Mouse (Mus musculus) G1E (cell line): ENCODE measurements at regions not wholly inside any gene's neighbourhood (a gene's known extent, or its start where the extent isn't known, plus 50 kb on each side); places are given as distances from the start of the nearest gene placed in this dataset.
A peak's percentile ranks its signal among the peaks of the same experiment; 100 is the strongest.

Experiments used
- ATAC-seq: 2 replicates; pipeline ENCODE4 v1.8.0; 2016; ENCODE audit warnings: mild to moderate bottlenecking; ENCODE audit not compliant: insufficient number of reproducible peaks, poor library complexity, low FRiP score, severe bottlenecking; ENCODE audit errors: extremely low read depth
- DNase-seq: peaks from one replicate; pipeline ENCODE4 v3.0.0; 2012; ENCODE audit warnings: low spot score
- H3K27me3 ChIP-seq: 2 replicates; pipeline ENCODE4 v1.6.1; 2012; ENCODE audit warnings: mild to moderate bottlenecking, low read length, inconsistent platforms; ENCODE audit not compliant: insufficient read depth
- H3K36me3 ChIP-seq: replicated peaks from 2 replicates; pipeline ENCODE3; 2012; ENCODE audit warnings: mild to moderate bottlenecking, inconsistent platforms
- H3K4me1 ChIP-seq: 2 replicates; pipeline ENCODE4 v1.6.1; 2012; ENCODE audit warnings: low read depth, low read length, inconsistent platforms, mixed read lengths; ENCODE audit not compliant: insufficient read depth
- H3K4me3 ChIP-seq: 2 replicates; pipeline ENCODE4 v1.5.1; 2012; ENCODE audit warnings: low read depth, mild to moderate bottlenecking, inconsistent platforms, low read length, moderate library complexity, mixed read lengths
- H3K9me3 ChIP-seq: replicated peaks from 2 replicates; pipeline ENCODE4 v1.6.1; 2012; ENCODE audit warnings: inconsistent platforms
- CTCF ChIP-seq: IDR thresholded peaks from 2 replicates; pipeline ENCODE4 v1.5.1; 2012; ENCODE audit warnings: low read depth, low read length, inconsistent platforms, mixed read lengths
- GATA1 ChIP-seq: IDR thresholded peaks from 2 replicates; pipeline ENCODE4 v1.6.1; 2012; ENCODE audit warnings: borderline replicate concordance, low read length, inconsistent platforms, mixed read lengths
- GATA2 ChIP-seq: IDR thresholded peaks from 2 replicates; pipeline ENCODE4 v1.6.1; 2012; ENCODE audit warnings: low read depth, low read length, inconsistent platforms, borderline replicate concordance
- POLR2AphosphoS5 ChIP-seq: IDR thresholded peaks from 2 replicates; pipeline ENCODE4 v1.6.1; 2012; ENCODE audit warnings: low read depth, low read length, inconsistent platforms; ENCODE audit not compliant: insufficient replicate concordance
- TAL1 ChIP-seq: conservative IDR thresholded peaks from 2 replicates; pipeline ENCODE4 v1.6.1; 2012; ENCODE audit warnings: low read depth, low read length, inconsistent platforms, mixed read lengths

GRCm38 (mm10) chr3:72825618-72826017 lies 142.0 kb downstream of the Sis start:
- no peak for DNase-seq
- Histone ChIP-seq H3K4me3 (no peak overlapping the region), H3K4me1 (peaks cover 8% of the 10 kb centered on the region; the same call in 1 of the 2 replicates), H3K27me3 (no peaks in the 10 kb centered on the region), H3K9me3 (no peaks in the 10 kb centered on the region), H3K36me3 (no peaks in the 10 kb centered on the region)
- ATAC-seq: no peak
- TF ChIP-seq GATA1: no peak
- no peak for TF ChIP-seq CTCF
- no peak for TF ChIP-seq TAL1
- TF ChIP-seq POLR2AphosphoS5: no peak
- TF ChIP-seq GATA2: no peak

- Histone ChIP-seq H3K4me3 (no peak overlapping the region), H3K4me1 (peaks cover 6% of the 10 kb centered on the region; the same call in 1 of the 2 replicates), H3K9me3 (no peaks in the 10 kb centered on the region), H3K36me3 (no peaks in the 10 kb centered on the region), H3K27me3 (no peaks in the 10 kb centered on the region)
- peak; percentile 85 for ATAC-seq
- no peak for TF ChIP-seq GATA2
- no peak for TF ChIP-seq TAL1
- TF ChIP-seq POLR2AphosphoS5: no peak
- no peak for TF ChIP-seq GATA1
- TF ChIP-seq CTCF: no peak
- DNase-seq: no peak
Observed at GRCm38 (mm10) chr3:72823148-72823547, 144.5 kb downstream of the Sis start.

GRCm38 (mm10) chr3:72790611-72791010 lies 177.1 kb downstream of the Sis start:
- ATAC-seq: no peak
- Histone ChIP-seq H3K9me3 (no peaks in the 10 kb centered on the region), H3K36me3 (no peaks in the 10 kb centered on the region), H3K4me1 (no peaks in the 10 kb centered on the region), H3K27me3 (no peaks in the 10 kb centered on the region), H3K4me3 (no peak overlapping the region)
- no peak for DNase-seq
- TF ChIP-seq GATA2 (no peak), GATA1 (no peak), POLR2AphosphoS5 (no peak), TAL1 (no peak), CTCF (no peak)
